Mouse (Mus musculus): ENCODE data around the gene Xrn1. TPM values are rescaled to one million over a fixed set of nuclear protein-coding genes. Genes with fewer than 3 reads are reported as not detected.

Xrn1 gene
- total RNA-seq, 2 experiments from 2014 or later: 14.8 to 19.1 TPM

Other genes starting within 250 kb of the Xrn1 start
- 1 to 10 TPM; 6.7 to 7.2 TPM for gene Trpc1, start 204.4 kb upstream of the Xrn1 start, total RNA-seq (2021)
- under 1 TPM; 0.29 to 0.36 TPM for gene Pls1, start 109.4 kb upstream of the Xrn1 start, total RNA-seq (2021)
- gene Atr, start 97.2 kb upstream of the Xrn1 start, total RNA-seq (2021): 1 to 10 TPM; 7.0 to 7.2 TPM
- gene Gk5, start 164.6 kb downstream of the Xrn1 start, total RNA-seq (2021): 1 to 10 TPM; 3.4 to 4.1 TPM
- gene Tfdp2, start 241.5 kb downstream of the Xrn1 start, total RNA-seq (2021): 10 to 100 TPM; 94.8 to 98.9 TPM